Mouse (Mus musculus) G1E (cell line): ENCODE data around the gene Mocs1.

Source experiments
- CTCF ChIP-seq: IDR thresholded peaks from 2 replicates; pipeline ENCODE4 v1.5.1; 2012; ENCODE audit warnings: low read depth, low read length, inconsistent platforms, mixed read lengths
- GATA1 ChIP-seq: IDR thresholded peaks from 2 replicates; pipeline ENCODE4 v1.6.1; 2012; ENCODE audit warnings: borderline replicate concordance, low read length, inconsistent platforms, mixed read lengths
- TAL1 ChIP-seq: conservative IDR thresholded peaks from 2 replicates; pipeline ENCODE4 v1.6.1; 2012; ENCODE audit warnings: low read depth, low read length, inconsistent platforms, mixed read lengths

GRCm38 (mm10) chr17:49458386-49458785, 30.2 kb downstream of the Mocs1 start:
- TF ChIP-seq CTCF: no peak
- TF ChIP-seq TAL1: no peak
- no peak for TF ChIP-seq GATA1
